Mouse (Mus musculus) bone marrow macrophage, adult 2 months (primary cell): Measurements from ENCODE around the gene Dut.

ENCODE experiments used
- CTCF ChIP-seq: IDR thresholded peaks from 2 replicates; pipeline ENCODE4 v1.5.1; 2012; ENCODE audit warnings: low read depth, mild to moderate bottlenecking, low read length, moderate library complexity
- POLR2A ChIP-seq: IDR thresholded peaks from 2 replicates; pipeline ENCODE4 v1.6.1; 2012; ENCODE audit warnings: mild to moderate bottlenecking, low read depth, low read length, borderline replicate concordance

GRCm38 (mm10) chr2:125249874-125250273 lies 2.9 kb downstream of the Dut start:
- TF ChIP-seq CTCF (no peak), POLR2A (no peak)
